Comparison of ENCODE assay signal across 29 mouse cellular contexts in the genomic region with DNA sequence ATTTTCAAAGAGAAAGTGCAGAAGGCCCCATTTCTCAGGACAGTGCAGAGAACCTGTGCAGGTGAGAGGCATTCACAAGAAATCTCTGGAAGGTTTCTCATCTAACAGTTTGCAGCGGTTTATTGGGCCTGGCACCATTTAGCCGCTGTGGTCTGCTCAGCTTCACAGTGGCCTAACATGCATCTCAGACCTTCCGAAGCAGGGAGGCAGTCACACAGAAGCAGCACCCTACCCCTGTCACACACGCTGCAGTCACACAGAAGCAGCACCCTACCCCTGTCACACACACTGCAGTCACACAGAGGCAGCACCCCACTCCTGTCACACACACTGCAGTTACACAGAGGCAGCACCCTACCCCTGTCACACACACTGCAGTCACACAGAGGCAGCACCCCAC.
"Had no signal": no experiment of that assay in that cellular context is flagged by ENCODE, and none has a peak within 500 bp of the region (broad histone marks: within the 10 kb centered on the region; RNA-seq: fewer than 3 reads in every experiment).

No protein-coding gene starts in this region.

- H3K4me1 ChIP-seq: heart, embryonic 15.5 days; hindbrain, embryonic 15.5 days had no signal

- H3K4me3 ChIP-seq: heart, embryonic 13.5 days; heart, embryonic 15.5 days; hindbrain, embryonic 10.5 days; hindbrain, embryonic 12.5 days; hindbrain, embryonic 13.5 days; hindbrain, embryonic 15.5 days; intestine, embryonic 15.5 days; kidney, embryonic 15.5 days; layer of hippocampus, adult 2 months; left cerebral cortex, adult 2 months had no signal

- H3K27ac ChIP-seq: heart, embryonic 13.5 days; heart, embryonic 15.5 days; hindbrain, embryonic 10.5 days; hindbrain, embryonic 12.5 days; hindbrain, embryonic 14.5 days; hindbrain, embryonic 15.5 days; hindbrain, postnatal 0 days; intestine, embryonic 15.5 days; kidney, postnatal 0 days; layer of hippocampus, adult 2 months; left cerebral cortex, adult 2 months had no signal

- H3K27me3 ChIP-seq: heart, embryonic 13.5 days; heart, embryonic 15.5 days; hindbrain, embryonic 13.5 days; hindbrain, embryonic 15.5 days; intestine, embryonic 15.5 days had no signal

- H3K9me3 ChIP-seq: heart, embryonic 13.5 days; heart, embryonic 15.5 days; hindbrain, embryonic 10.5 days; hindbrain, embryonic 12.5 days; hindbrain, embryonic 13.5 days; hindbrain, embryonic 15.5 days; intestine, embryonic 15.5 days; kidney, embryonic 15.5 days had no signal

- H3K36me3 ChIP-seq: heart, embryonic 13.5 days; heart, embryonic 15.5 days; hindbrain, embryonic 10.5 days; hindbrain, embryonic 12.5 days; hindbrain, embryonic 13.5 days; hindbrain, embryonic 15.5 days; intestine, embryonic 15.5 days; kidney, embryonic 15.5 days had no signal

- DNase-seq: heart, postnatal 10 days; heart, postnatal 14 days; heart, postnatal 36 days; heart, postnatal 4 days; kidney, adult 11 months; kidney, adult 18-20 months; kidney, adult 2 months; kidney, adult 8-10 months; kidney, adult 9 months; kidney, postnatal 10 days; kidney, postnatal 14 days; kidney, postnatal 25 days; kidney, postnatal 36 days; kidney, postnatal 4 days; layer of hippocampus, adult 9-11 months; layer of hippocampus, postnatal 36 days had no signal
